Mouse (Mus musculus) urinary bladder, adult 2 months (tissue): ENCODE results near the gene Npm1. TPM values are rescaled to one million over a fixed set of nuclear protein-coding genes. Genes with fewer than 3 reads are reported as not detected.

ENCODE experiments used
- DNase-seq: peaks from one replicate; pipeline ENCODE4 v3.0.0; 2022; ENCODE audit warnings: low spot score
- polyA plus RNA-seq: library from polyadenylated mRNA; depleted of rRNA; stranded (reverse); fragments of >200 nt; gene quantifications from 2 replicates; pipeline ENCODE4 v1.2.3, GENCODE M21; 2012

Gene Npm1
- polyA plus RNA-seq, 1 experiment = 295 TPM

DNA sequence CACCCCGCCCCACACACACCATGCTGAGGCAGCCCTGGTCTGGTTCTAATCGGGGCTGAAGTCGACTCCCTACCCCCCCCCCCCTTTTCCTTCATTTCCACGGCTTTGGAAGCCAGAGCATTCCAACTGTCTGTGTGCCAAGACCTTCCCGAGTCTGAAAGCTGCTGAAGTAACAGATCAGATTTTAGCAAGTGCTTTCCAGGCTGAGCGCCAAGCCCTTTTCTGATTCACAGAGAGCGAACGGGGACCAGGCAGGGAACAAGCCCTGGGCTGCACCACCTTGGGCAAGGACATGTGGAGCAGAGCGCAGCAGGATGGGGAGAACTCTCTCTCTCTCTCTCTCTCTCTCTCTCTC, 16.9 kb downstream of the Npm1 start:
- DNase-seq = no peak

GRCm38 (mm10) chr11:33145201-33146142, 17.5 kb downstream of the Npm1 start:
- DNase-seq = no peak

- DNase-seq = no peak
Measured at GRCm38 (mm10) chr11:33143906-33144305, 19.1 kb downstream of the Npm1 start.

GRCm38 (mm10) chr11:33142801-33143200, 20.2 kb downstream of the Npm1 start:
- peak; percentile 10 for DNase-seq

DNA sequence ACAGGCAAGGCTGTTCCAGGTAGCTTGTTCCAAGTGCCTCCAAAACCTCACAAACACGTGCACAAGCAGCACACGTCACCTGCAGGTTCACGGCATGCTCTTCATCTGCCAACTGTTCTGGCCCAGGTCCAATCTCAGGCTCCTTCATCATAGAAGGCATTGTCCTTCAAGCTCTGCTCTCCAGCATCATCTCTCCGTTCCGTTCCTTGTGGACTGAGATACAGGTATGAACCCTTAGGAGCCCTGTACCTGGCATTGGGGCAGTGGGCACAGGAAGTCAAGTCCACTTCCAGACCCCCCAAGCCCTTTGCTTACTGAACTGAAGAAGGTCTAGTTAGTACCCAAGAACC, 22.9 kb downstream of the Npm1 start:
- no peak for DNase-seq

DNA sequence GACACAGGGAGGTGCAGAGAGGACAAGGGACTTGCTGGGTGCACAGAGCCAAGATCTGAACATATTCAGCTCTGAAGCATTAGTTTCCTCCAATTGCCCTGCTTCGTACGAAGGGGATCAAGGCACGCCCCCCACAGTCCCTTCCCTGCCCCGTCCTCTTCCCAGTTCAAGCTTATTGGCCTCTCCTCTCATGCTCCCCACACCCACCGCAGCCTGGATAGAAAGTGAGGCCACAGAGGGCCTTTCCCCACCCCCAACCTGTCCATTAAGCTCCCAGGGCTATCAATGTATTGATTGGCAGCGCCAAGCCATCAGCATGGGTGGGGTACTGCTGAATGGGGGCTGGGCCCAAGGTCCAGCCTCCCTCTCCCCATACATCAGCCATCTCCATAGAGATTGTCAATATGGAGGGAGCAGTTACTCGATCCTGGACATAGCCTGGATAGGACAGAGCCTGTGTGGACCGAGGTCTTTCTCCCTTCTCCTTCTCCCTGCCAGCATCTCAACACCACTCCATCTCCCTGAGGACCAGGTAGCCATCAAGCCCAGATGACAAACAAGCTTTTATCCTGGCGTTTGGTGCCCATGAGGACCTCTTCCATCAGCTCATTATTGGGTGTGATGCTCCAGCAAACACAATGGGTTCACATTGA, 23.4 kb downstream of the Npm1 start:
- peak; percentile 15 for DNase-seq

DNA sequence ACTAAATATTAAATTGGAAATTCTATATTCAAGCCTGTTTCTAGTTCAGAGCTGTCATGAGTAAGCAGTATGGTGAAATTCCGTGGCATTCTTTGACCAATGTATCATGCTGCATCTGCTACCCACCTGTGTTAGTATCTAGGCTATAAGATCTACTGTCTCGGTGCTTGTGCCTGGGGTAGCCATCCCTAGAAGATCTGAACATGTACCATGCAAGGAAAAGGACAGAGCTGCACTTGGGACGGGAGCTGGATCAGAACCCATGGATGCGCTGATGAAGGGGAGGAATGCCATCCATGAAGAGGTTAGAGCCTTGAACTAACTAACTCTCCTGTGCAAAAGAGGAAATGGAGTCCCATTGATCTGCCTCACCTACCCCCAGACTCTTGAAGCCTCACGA, 24.3 kb downstream of the Npm1 start:
- peak; percentile 11 for DNase-seq

- peak; percentile 4 for DNase-seq
Measured at GRCm38 (mm10) chr11:33134391-33134986, 28.5 kb downstream of the Npm1 start.

- DNase-seq = peak; percentile 14
Measured at GRCm38 (mm10) chr11:33132619-33133338, 30.2 kb downstream of the Npm1 start.

- DNase-seq = no peak
Measured at GRCm38 (mm10) chr11:33127058-33127457, 35.9 kb downstream of the Npm1 start.

- DNase-seq = no peak
Measured at GRCm38 (mm10) chr11:33122575-33123268, 40.3 kb downstream of the Npm1 start.

GRCm38 (mm10) chr11:33119556-33119955, 43.5 kb downstream of the Npm1 start:
- no peak for DNase-seq

- DNase-seq = no peak
Measured at GRCm38 (mm10) chr11:33119116-33119515, 43.9 kb downstream of the Npm1 start.

- DNase-seq = no peak
Measured at GRCm38 (mm10) chr11:33118480-33118879, 44.5 kb downstream of the Npm1 start.

GRCm38 (mm10) chr11:33115796-33116195, 47.2 kb downstream of the Npm1 start:
- DNase-seq = no peak

DNA sequence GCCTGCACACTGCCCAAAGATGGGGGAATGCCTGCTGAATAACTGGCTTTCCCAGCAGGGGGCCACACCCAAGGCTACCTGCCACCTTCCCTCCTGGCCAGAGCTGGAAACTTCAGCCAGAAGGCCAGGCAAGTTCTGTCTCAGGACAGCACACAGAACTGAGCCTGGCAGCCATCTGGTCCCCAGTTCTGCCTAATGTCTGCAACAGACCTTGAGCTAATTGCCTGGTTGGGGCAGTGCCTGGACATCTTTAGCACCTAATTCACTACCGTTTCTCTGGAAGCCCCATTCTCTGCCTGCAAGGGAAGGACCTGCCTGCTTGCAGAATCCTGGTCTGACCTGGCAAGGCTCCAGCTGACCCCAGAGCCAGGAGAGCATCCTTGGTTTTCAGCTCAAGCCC, 50.6 kb downstream of the Npm1 start:
- DNase-seq = no peak

DNA sequence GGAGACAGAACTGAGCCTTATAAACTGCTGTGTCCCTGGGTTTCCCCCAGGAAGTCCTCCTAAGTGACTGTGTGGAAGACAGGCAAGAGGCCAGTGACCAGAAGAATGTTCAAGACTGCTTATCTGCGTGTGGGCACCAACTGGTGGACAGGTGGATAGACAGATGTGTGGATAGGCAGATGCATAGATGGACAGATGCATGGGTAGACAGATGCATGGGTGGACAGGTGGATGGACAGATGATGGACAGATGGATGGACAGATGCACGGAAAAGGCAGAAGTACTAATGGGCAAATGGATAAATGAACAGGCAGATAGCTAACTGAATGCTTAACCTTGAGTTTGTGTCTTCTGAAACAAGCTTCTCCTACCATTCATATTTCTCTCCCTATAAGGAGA, 52.9 kb downstream of the Npm1 start:
- DNase-seq = no peak

GRCm38 (mm10) chr11:33107540-33107939, 55.5 kb downstream of the Npm1 start:
- no peak for DNase-seq

- DNase-seq = no peak
Measured at GRCm38 (mm10) chr11:33104911-33105316, 58.1 kb downstream of the Npm1 start.

DNA sequence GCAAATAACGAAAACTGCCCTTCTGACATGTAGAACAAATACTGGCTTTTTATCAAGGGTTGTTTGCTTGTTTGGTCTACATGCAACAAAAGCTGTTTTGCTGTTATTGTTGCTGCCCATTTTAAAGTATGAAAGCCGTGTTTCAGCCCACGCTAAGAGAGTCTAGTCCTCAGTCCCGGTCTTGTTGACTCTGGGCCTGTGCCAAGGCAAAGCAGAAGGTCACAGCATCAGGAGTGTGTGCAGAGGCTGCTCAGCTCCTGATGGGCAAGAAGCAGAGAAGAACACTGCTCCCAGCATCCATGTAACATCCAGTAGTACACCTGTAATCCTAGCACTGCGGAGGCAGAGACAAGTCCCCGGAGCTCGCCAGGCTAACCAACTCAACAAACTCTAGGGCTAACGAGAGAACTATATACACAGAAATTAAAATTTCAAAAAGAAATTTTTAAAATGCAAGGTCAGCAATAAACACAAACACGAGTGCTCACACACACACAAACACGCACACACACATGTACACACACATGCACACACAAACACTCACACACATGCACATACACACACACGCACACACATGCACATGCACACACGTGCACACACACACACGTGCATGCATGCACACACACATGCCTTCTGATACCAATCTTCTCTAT, 59.6 kb downstream of the Npm1 start:
- no peak for DNase-seq
